Comparison of ENCODE assay signal across 15 mouse cellular contexts in genomic region chr16:29680548-29681175, GRCm38 (mm10).
"Had no signal": no experiment of that assay in that cellular context is flagged by ENCODE, and none has a peak within 500 bp of the region (broad histone marks: within the 10 kb centered on the region; RNA-seq: fewer than 3 reads in every experiment).

No protein-coding gene starts in this region.

- DNase-seq: kidney, adult 9 months; kidney, postnatal 14 days; lung, embryonic 14.5 days; lung, postnatal 10 days; lung, postnatal 4 days; retina, postnatal 1 day; right cerebral cortex, postnatal 4 days; spleen, adult 18-20 months; thymus, adult 18-20 months; thymus, postnatal 14 days had no signal

- H3K9me3 ChIP-seq: limb, embryonic 15.5 days; liver, embryonic 12.5 days; neural tube, embryonic 12.5 days had no signal

- H3K4me3 ChIP-seq: limb, embryonic 15.5 days; liver, embryonic 12.5 days; midbrain, embryonic 12.5 days; myocyte; neural tube, embryonic 12.5 days had no signal

- H3K9ac ChIP-seq: limb, embryonic 15.5 days; liver, embryonic 12.5 days; lung, embryonic 14.5 days; midbrain, embryonic 12.5 days; neural tube, embryonic 12.5 days had no signal

- H3K36me3 ChIP-seq: limb, embryonic 15.5 days; liver, embryonic 12.5 days; midbrain, embryonic 12.5 days; neural tube, embryonic 12.5 days had no signal

- H3K4me2 ChIP-seq: limb, embryonic 15.5 days; liver, embryonic 12.5 days; lung, embryonic 14.5 days; midbrain, embryonic 12.5 days; neural tube, embryonic 12.5 days had no signal

- H3K27me3 ChIP-seq: limb, embryonic 15.5 days; liver, embryonic 12.5 days had no signal

- H3K4me1 ChIP-seq: liver, embryonic 12.5 days had no signal

- ATAC-seq: liver, embryonic 12.5 days had no signal

- H3K27ac ChIP-seq: limb, embryonic 15.5 days; liver, embryonic 12.5 days; midbrain, embryonic 12.5 days; neural tube, embryonic 12.5 days had no signal
